Mouse (Mus musculus) liver, embryonic 13.5 days (tissue): Measurements from ENCODE around the gene Armh3. TPM values are rescaled to one million over a fixed set of nuclear protein-coding genes. Genes with fewer than 3 reads are reported as not detected.
A peak's percentile ranks its signal among the peaks of the same experiment; 100 is the strongest.

Experiments
- ATAC-seq: fragments of 200-750 bp; cut with Nextera tagmentation; 2 replicates; pipeline ENCODE4 v1.8.0; 2017; ENCODE audit warnings: low read depth, mild to moderate bottlenecking, moderate number of reproducible peaks, moderate library complexity
- DNase-seq: peaks from one replicate; pipeline ENCODE4 v3.0.0; 2022
- H3K27ac ChIP-seq: fragments of 300-500 bp; sonication (generic); 2 replicates; pipeline ENCODE4 v1.5.1; 2015; ENCODE audit warnings: moderate library complexity, mild to moderate bottlenecking, inconsistent platforms
- H3K27me3 ChIP-seq: fragments of 300-500 bp; sonication (generic); 2 replicates; pipeline ENCODE4 v1.6.1; 2015; ENCODE audit warnings: mild to moderate bottlenecking, inconsistent platforms
- H3K36me3 ChIP-seq: fragments of 300-500 bp; sonication (generic); 2 replicates; pipeline ENCODE4 v1.6.1; 2015; ENCODE audit warnings: mild to moderate bottlenecking, inconsistent platforms
- H3K4me1 ChIP-seq: fragments of 300-500 bp; sonication (generic); replicated peaks from 2 replicates; pipeline ENCODE4 v1.6.1; 2015; ENCODE audit warnings: inconsistent platforms
- H3K4me2 ChIP-seq: fragments of 300-500 bp; sonication (generic); 2 replicates; pipeline ENCODE4 v1.6.1; 2015; ENCODE audit warnings: inconsistent platforms, mild to moderate bottlenecking, moderate library complexity
- H3K4me3 ChIP-seq: fragments of 300-500 bp; sonication (generic); replicated peaks from 2 replicates; pipeline ENCODE4 v1.5.1; 2015; ENCODE audit warnings: mild to moderate bottlenecking, inconsistent platforms
- H3K9ac ChIP-seq: fragments of 300-500 bp; sonication (generic); 2 replicates; pipeline ENCODE4 v1.6.1; 2015; ENCODE audit warnings: mild to moderate bottlenecking, inconsistent platforms
- H3K9me3 ChIP-seq: fragments of 300-500 bp; sonication (generic); replicated peaks from 2 replicates; pipeline ENCODE4 v1.6.1; 2016; ENCODE audit warnings: inconsistent platforms
- WGBS: fragments of 180-500 bp; shearing (Covaris S2); methylation state at CpG from one replicate; pipeline ENCODE4 v1.1.7; 2015; ENCODE audit not compliant: insufficient replicate concordance; 5-methylcytosine and 5-hydroxymethylcytosine counted together
- polyA plus RNA-seq: library from polyadenylated mRNA; unstranded; fragments of >200 nt; fragmentation: Nextera tagmentation; extraction: Ambion mirVana; gene quantifications from 2 replicates; pipeline ENCODE4 v1.2.1, GENCODE M21; 2015

Armh3 gene
- polyA plus RNA-seq, 1 experiment from 2014 or later: 4.3 TPM

DNA sequence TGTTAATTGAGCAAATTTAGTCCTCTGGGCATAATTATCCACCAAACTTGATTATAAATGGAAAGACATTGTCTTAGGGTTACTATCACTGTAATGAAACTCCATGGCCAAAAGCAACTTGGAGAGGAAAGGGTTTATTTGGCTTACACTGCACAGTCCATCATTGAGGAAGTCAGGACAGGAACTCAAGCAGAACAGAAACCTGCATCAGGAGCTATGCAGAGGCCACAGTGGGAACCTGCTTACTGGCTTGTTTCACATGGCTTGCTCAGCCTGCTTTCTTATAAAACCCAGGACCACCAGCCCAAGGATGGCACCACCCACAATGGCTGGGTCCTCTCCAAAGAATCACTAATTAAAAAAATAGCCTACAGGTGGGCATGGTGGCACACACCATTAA lies 13.9 kb downstream of the Armh3 start:
- Histone ChIP-seq H3K27me3 (no peaks in the 10 kb centered on the region), H3K9ac (no peak overlapping the region), H3K9me3 (no peaks in the 10 kb centered on the region), H3K4me2 (no peak overlapping the region), H3K4me1 (no peaks in the 10 kb centered on the region), H3K4me3 (no peak overlapping the region), H3K27ac (no peak overlapping the region), H3K36me3 (no peaks in the 10 kb centered on the region)
- DNase-seq (no peak), ATAC-seq (no peak)

DNA sequence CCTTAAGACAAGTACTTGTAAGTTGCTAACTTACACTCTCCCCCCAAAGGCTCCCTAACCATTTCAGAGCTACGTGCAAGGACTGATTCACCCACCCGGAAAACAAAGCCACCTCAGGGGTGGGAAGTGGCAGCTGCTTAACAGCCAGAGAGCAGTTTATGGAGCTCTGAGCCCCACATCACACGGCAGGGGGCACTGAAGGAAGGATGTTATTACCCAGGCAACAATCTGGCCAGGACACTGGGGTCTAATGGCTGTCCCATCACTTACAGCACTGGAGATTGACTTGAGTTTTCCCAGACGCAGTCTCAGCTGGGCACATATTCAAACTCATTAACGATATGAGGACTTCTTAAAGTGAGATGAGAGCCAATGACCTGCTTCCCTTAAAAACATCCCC lies 37.5 kb downstream of the Armh3 start:
- ATAC-seq (no peak), DNase-seq (no peak)
- Histone ChIP-seq H3K36me3 (peaks cover 15% of the 10 kb centered on the region; the same call in 1 of the 2 replicates), H3K4me3 (no peak overlapping the region), H3K27ac (no peak overlapping the region), H3K27me3 (no peaks in the 10 kb centered on the region), H3K4me1 (no peaks in the 10 kb centered on the region), H3K9me3 (no peaks in the 10 kb centered on the region), H3K4me2 (no peak overlapping the region), H3K9ac (no peak overlapping the region)
- WGBS: 57% methylated on average over 5 of the region's 5 CpGs

DNA sequence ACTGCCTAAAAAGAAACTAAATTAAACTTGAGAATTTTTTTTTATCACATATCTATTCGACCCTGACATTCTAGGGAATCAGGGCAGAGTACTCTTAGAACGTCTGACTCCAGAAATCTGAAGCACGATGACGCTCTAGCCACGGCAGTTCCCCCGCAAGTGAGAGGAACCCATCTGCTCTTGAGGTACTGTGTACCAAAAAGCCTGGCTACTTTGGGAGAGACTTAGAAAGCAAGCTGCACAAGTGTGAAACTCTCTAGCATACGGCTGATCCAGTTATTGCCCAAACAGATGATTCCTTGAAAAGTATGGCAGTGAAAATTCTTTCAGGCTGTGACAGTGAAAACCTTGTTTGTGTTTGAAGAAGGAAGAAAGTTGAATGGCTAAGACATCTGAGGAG lies 41.6 kb downstream of the Armh3 start:
- H3K36me3 ChIP-seq: 0 out of 2 replicates have a peak, but pooled peaks cover 10% of the 10 kb centered on the region
- no peaks in the 10 kb centered on the region for H3K4me1 ChIP-seq
- H3K9ac ChIP-seq: no peak overlapping the region
- no peaks in the 10 kb centered on the region for H3K9me3 ChIP-seq
- no peak overlapping the region for H3K27ac ChIP-seq
- H3K27me3 ChIP-seq: no peaks in the 10 kb centered on the region
- DNase-seq (no peak), ATAC-seq (no peak)
- WGBS: 82% methylated on average over 7 of the region's 7 CpGs
- H3K4me3 ChIP-seq: no peak overlapping the region
- no peak overlapping the region for H3K4me2 ChIP-seq

DNA sequence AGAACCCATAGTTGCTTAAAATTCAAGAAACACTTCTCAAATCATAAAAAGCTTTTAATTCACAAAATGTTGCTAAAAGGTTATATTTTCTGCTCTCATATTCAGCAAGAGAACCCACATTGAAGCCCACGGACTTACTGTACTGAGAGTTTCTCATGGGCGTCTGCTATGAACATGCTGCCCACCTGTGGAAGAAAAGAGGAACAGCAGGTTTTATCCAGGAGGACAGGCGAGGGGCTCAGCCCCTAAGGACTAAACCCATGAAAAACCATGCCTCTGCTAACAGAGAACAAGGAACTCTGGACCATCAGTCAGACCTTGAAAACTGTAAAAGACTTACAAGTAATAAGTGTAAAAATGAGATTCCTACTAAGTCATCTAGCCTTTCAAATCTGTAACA lies 45.0 kb downstream of the Armh3 start:
- Histone ChIP-seq H3K27ac (no peak overlapping the region), H3K4me2 (no peak overlapping the region), H3K9me3 (no peaks in the 10 kb centered on the region), H3K27me3 (no peaks in the 10 kb centered on the region), H3K4me1 (no peaks in the 10 kb centered on the region), H3K4me3 (no peak overlapping the region), H3K9ac (no peak overlapping the region), H3K36me3 (0 out of 2 replicates have a peak, but pooled peaks cover 2% of the 10 kb centered on the region)
- DNase-seq (no peak), ATAC-seq (no peak)
- WGBS: 15% methylated on average over 3 of the region's 3 CpGs

DNA sequence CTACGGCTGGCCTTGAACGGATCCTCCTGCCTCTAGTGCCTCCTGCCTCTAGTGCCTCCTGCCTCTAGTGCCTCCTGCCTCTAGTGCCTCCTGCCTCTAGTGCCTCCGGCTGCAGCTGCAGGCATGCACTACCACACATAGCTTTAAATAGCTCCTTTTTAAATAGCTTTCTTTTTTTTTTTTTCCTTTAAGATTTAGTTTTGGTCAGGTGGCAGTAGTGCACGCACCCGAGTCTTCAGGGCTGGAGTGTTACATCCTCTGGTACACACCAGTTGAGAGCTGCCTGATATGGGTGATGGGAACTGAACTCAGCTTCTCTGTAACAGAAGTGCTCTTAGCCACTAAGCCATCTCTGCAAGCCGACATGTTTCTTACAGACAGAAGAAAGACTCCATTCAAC lies 49.1 kb downstream of the Armh3 start:
- WGBS: 76% methylated on average over 6 of the region's 6 CpGs
- DNase-seq (no peak), ATAC-seq (no peak)
- H3K9me3 ChIP-seq: no peaks in the 10 kb centered on the region
- H3K4me2 ChIP-seq: no peak overlapping the region
- no peak overlapping the region for H3K9ac ChIP-seq
- no peak overlapping the region for H3K27ac ChIP-seq
- H3K36me3 ChIP-seq: 0 out of 2 replicates have a peak, but pooled peaks cover 3% of the 10 kb centered on the region
- peaks cover 4% of the 10 kb centered on the region for H3K4me1 ChIP-seq
- H3K4me3 ChIP-seq: no peak overlapping the region
- H3K27me3 ChIP-seq: no peaks in the 10 kb centered on the region

DNA sequence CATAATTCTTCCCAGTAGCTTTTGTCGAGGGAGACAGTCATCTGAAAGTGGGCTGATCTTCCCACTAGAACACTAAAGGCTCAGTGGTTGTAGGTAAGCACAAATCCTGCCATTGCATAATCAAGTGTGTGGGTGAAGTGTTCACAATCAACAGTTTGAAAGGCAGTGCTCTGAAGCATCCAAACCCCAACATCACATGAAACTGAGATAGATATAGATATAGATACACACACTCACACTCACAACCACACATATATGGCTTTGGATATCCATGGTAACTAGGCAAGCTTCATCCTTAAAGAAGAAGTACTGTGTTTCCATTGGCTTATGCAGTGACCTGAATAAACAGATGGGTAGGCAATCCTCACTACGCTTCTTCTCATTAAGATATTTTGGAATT lies 50.5 kb downstream of the Armh3 start:
- Histone ChIP-seq H3K9me3 (no peaks in the 10 kb centered on the region), H3K27ac (no peak overlapping the region), H3K27me3 (no peaks in the 10 kb centered on the region), H3K36me3 (0 out of 2 replicates have a peak, but pooled peaks cover 3% of the 10 kb centered on the region), H3K4me2 (no peak overlapping the region), H3K4me3 (no peak overlapping the region), H3K9ac (no peak overlapping the region), H3K4me1 (peaks cover 12% of the 10 kb centered on the region)
- DNase-seq (no peak), ATAC-seq (no peak)
- WGBS: 67% methylated on average over 2 of the region's 2 CpGs

DNA sequence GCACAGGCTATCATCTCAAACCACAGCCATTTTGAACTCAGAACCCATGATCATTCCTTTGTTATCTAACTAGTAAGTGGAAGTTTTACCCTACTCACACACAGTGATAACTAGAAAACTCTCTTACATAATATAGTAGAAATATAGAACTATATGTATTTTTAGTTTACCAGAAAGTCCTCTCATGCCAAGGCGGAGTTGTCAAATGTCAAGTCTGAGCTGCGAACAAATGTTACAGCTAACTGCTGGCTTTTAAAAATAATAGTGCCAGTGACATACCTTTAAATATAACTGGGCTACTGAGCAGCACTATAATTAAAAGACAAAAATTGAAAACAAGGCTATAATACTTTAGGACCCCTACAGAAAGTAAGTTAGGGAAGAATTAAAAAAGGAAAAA lies 51.0 kb downstream of the Armh3 start:
- no peak overlapping the region for H3K27ac ChIP-seq
- H3K4me1 ChIP-seq: peaks cover 12% of the 10 kb centered on the region
- WGBS: 75% methylated on average over 2 of the region's 2 CpGs

DNA sequence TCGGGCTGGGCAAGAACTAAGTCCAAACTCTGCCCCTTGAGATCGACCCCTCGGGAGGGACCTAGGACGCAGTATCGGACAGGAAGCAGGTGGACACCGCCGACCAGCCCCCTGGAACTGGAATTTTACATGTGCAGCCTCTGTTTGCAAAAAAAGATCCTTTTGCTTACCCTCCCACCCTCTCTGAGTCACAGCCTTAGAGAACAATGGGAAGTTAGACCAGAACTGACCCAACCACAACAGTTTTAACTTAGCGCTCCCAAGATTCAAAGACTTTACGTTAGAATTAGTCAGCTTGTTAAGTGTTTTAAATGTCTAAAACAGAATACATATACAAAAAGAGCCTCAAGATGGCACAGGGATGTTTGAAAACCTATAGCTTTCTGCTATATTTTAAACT lies 51.7 kb downstream of the Armh3 start:
- no peaks in the 10 kb centered on the region for H3K9me3 ChIP-seq
- 0 out of 2 replicates have a peak, but pooled peaks cover 3% of the 10 kb centered on the region for H3K36me3 ChIP-seq
- no peak overlapping the region for H3K4me3 ChIP-seq
- no peak overlapping the region for H3K27ac ChIP-seq
- peaks cover 12% of the 10 kb centered on the region for H3K4me1 ChIP-seq
- ATAC-seq (no peak), DNase-seq (no peak)
- WGBS: 80% methylated on average over 9 of the region's 9 CpGs
- H3K27me3 ChIP-seq: no peaks in the 10 kb centered on the region
- no peak overlapping the region for H3K4me2 ChIP-seq
- H3K9ac ChIP-seq: no peak overlapping the region

More for the DNA sequence above, 51.0 kb downstream of the Armh3 start:
- Histone ChIP-seq H3K4me2 (no peak overlapping the region), H3K9me3 (no peaks in the 10 kb centered on the region), H3K4me3 (no peak overlapping the region), H3K36me3 (0 out of 2 replicates have a peak, but pooled peaks cover 3% of the 10 kb centered on the region), H3K9ac (no peak overlapping the region), H3K27me3 (no peaks in the 10 kb centered on the region)
- no peak for ATAC-seq
- DNase-seq: no peak

DNA sequence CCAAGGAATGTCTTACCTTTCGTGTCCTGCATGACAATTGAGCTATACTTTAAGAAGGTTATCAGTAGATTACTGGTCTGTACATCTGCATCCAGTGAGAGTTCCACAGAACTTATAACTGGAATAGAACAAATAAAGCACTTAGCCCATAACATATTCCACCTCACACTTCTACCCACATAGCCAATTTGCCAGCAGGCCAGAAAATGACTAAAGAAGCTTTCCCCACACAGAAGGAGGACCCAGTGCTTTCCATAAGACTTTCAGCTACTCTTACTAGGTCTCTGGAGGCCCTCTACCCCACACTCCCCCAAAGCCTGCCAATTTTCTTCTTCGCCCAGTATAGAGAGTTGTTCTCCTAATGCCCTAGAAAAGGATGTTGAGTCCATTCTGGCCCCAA lies 52.3 kb downstream of the Armh3 start:
- no peak overlapping the region for H3K4me2 ChIP-seq
- no peaks in the 10 kb centered on the region for H3K9me3 ChIP-seq
- ATAC-seq: no peak
- WGBS: 70% methylated on average over 2 of the region's 2 CpGs
- H3K36me3 ChIP-seq: 0 out of 2 replicates have a peak, but pooled peaks cover 3% of the 10 kb centered on the region
- no peak overlapping the region for H3K9ac ChIP-seq
- H3K27ac ChIP-seq: no peak overlapping the region
- H3K4me3 ChIP-seq: no peak overlapping the region
- H3K4me1 ChIP-seq: peaks cover 12% of the 10 kb centered on the region
- no peak for DNase-seq
- H3K27me3 ChIP-seq: no peaks in the 10 kb centered on the region

DNA sequence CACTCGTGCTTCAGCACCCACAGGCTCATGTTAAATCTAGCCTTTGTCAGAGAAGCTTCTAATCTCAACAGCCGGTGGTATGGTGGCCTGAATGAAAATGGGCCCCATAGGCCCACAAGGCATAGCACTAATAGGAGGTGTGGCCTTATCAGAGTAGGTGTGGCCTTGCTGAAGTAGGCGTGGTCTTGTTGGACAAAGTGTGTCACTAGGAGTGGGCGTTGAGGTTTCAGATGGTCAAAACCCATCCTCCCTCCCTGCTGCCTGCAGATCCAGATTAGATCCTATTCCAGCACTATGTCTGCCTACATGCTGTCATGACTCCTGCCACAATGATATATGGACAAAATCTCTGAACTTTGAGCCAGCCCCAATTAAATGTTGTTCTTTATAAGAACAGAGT lies 54.5 kb downstream of the Armh3 start:
- Histone ChIP-seq H3K9ac (no peak overlapping the region), H3K4me3 (no peak overlapping the region), H3K27ac (no peak overlapping the region), H3K27me3 (no peaks in the 10 kb centered on the region), H3K9me3 (no peaks in the 10 kb centered on the region), H3K4me2 (no peak overlapping the region), H3K4me1 (peaks cover 12% of the 10 kb centered on the region), H3K36me3 (0 out of 2 replicates have a peak, but pooled peaks cover 3% of the 10 kb centered on the region)
- 29% methylated on average over 4 of the region's 4 CpGs for WGBS
- DNase-seq (peak; percentile 47), ATAC-seq (peak; percentile 60)

DNA sequence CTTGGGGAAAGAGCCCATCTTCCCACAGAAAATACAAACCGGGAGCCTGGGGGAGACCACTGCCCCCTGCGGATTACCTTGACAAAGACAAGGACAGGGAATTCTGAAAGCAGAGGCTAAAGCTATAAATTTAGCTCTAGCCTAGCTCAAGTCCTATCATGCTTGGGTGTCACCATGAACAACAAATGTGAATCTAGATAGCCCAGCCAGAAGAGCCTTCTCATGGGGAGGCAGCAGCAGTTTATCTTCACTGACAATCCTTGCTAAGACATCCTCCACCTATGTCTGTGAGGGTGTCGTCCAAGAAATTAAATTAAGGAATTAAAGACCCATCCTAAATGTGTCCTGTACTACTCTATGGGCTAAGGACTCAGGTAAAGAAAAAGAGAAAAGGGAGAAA lies 60.2 kb downstream of the Armh3 start:
- WGBS: 42% methylated on average over 3 of the region's 3 CpGs
- peak; percentile 58 for ATAC-seq

DNA sequence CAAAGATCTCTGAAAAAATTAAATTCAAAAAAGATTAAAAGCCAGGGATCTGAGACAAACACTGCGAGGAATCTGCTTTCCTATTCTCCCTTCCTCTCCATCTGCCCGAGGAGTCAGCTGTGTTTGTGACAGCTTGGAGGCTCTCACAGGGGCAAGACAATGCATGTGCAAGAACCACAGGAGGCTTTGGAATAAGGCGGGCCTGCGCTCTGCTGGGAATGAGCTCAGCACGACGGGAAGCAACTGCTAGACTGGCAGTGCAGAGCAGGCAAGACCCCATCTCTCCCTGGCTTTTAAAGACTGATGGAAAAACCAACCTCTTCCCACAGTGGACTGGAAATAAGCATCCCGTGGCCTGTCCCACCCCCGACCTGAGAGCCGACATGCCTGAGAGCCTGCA lies 60.8 kb downstream of the Armh3 start:
- no peaks in the 10 kb centered on the region for H3K27me3 ChIP-seq
- 0 out of 2 replicates have a peak, but pooled peaks cover 7% of the 10 kb centered on the region for H3K36me3 ChIP-seq
- DNase-seq: no peak
- no peaks in the 10 kb centered on the region for H3K9me3 ChIP-seq
- no peak overlapping the region for H3K9ac ChIP-seq
- 61% methylated on average over 9 of the region's 9 CpGs for WGBS
- no peak for ATAC-seq
- H3K4me3 ChIP-seq: no peak overlapping the region
- H3K4me1 ChIP-seq: peaks cover 12% of the 10 kb centered on the region
- H3K27ac ChIP-seq: no peak overlapping the region
- no peak overlapping the region for H3K4me2 ChIP-seq

More for the DNA sequence above, 60.2 kb downstream of the Armh3 start:
- 0 out of 2 replicates have a peak, but pooled peaks cover 5% of the 10 kb centered on the region for H3K36me3 ChIP-seq
- no peaks in the 10 kb centered on the region for H3K9me3 ChIP-seq
- H3K27me3 ChIP-seq: no peaks in the 10 kb centered on the region
- no peak overlapping the region for H3K4me3 ChIP-seq
- no peak overlapping the region for H3K4me2 ChIP-seq
- peaks cover 12% of the 10 kb centered on the region for H3K4me1 ChIP-seq
- no peak for DNase-seq
- no peak overlapping the region for H3K9ac ChIP-seq
- no peak overlapping the region for H3K27ac ChIP-seq
